Mouse (Mus musculus) adrenal gland (tissue): ENCODE measurements around the gene Prune2.
"Not testable (repeated sequence)": the region's sequence is repeated elsewhere in the genome, so short reads cannot be mapped to it uniquely, and the experiment has no call there.

ENCODE experiments used
- intact Hi-C: fragments of 180-260 bp; cut with DNase I; formaldehyde crosslinking; loops from one replicate; pipeline ENCODE4 v1.15.1; 2025

Prune2 gene

GRCm38 (mm10) chr19:17169746-17170145 is 213.8 kb downstream of the Prune2 start:
- intact Hi-C loops, result no loop called here

GRCm38 (mm10) chr19:17174501-17174900 is 218.6 kb downstream of the Prune2 start:
- intact Hi-C loops, result not testable (repeated sequence)

DNA sequence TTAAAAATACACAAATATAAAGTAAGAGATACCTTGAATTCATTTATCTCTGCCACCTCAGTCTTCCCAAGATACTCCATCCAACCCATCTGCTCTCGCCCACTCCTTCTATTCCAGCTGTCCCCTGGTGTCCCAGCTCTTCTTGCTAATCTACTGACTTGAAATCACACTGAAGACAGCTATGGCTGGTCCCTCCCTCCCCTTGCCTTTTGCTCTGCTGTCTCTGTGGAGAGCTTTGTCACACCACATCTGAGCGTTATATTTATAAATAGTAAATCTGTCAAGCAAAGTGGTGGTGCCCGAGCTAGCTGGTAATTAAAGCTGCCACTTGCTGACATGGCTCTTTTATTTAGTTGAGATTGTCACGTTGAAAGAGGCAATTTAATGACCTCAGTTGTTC is 224.6 kb downstream of the Prune2 start:
- intact Hi-C loops, result no loop called here

DNA sequence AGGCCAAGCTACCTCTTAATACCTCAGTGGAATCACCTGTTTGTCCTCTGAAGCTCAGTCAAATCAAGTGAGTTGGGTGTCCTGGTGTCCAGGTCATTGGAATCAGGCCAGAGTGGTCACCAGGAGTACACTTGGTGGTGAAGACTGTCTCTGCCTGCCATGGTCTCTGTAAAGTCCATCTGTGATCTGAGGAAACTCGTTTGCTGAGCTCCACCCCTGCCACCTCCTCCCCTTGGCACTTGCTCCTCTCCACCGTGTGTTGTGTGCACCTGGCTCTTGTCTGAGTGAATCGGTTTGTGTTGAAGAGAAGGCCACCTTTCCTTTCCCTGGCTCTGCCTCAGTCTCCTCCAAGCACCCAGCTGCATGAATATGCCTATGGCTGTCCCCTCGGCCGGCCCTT is 238.8 kb downstream of the Prune2 start:
- intact Hi-C loops, result no loop called here

GRCm38 (mm10) chr19:17199059-17199458 is 243.1 kb downstream of the Prune2 start:
- intact Hi-C loops, result no loop called here

- intact Hi-C loops, result no loop called here
Measured at GRCm38 (mm10) chr19:17207141-17207540, 251.2 kb downstream of the Prune2 start.

GRCm38 (mm10) chr19:17210541-17210940 is 254.6 kb downstream of the Prune2 start:
- intact Hi-C loops, result no loop called here

DNA sequence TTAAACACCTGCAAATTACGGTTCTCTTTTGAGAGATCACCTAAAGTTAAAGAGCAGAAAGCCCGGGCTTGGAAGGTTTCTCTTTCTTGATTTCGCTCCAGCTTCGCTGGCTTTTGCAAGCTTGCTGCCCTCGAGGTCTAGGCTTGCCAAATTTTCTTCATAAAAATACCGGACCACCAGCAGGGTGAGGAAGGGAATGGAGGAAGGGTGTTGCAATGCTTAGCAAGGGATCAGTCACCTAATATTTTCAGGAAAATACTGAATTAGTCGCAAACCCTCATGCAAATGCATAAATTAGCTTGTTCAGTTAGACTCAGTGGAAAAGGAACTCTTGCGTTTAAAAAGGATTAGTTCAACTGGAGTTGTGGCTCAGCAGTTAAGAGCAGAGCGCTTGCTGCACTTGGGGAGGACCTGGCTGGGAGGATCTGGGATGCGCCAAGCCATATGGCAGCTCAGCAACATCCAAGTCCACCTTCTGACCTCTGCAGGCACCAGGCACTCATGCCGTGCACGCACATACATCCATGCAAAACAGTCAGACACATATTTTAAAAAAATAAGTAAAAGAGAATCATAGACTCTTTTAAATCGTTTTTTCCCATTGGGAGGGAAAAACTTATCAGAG is 259.1 kb downstream of the Prune2 start:
- intact Hi-C loops, result no loop called here

- intact Hi-C loops, result no loop called here
Measured at GRCm38 (mm10) chr19:17218195-17218594, 262.3 kb downstream of the Prune2 start.

GRCm38 (mm10) chr19:17223801-17224200 is 267.9 kb downstream of the Prune2 start:
- intact Hi-C loops, result loop anchor here (10.0 kb wide), 1 partner anchor 131 kb away; no protein-coding TSS in a partner anchor

DNA sequence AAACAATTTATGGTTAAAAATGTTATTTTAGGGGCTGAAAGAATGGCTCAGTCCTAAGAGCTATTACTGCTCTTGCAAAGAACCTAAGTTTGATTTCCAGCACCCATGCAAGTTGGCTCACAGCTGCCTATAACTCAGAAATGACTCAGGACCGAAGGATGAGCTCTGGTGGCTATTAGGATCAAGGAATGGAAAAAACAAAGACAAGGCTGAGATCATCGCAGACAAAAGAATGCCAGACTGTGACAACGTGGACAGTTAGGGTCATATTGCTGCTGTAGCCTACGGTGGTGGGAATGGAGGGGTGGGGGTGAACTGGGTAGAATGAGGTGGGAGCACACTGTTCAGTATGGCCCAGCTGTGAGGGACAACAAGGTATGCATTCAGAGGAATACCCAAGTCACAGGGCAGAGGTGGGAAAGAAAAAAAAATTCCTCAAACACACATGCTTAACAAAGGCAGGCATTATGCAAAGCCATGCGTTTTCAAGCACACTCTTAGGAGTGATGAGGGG is 269.7 kb downstream of the Prune2 start:
- intact Hi-C loops, result loop anchor here (10.0 kb wide), 1 partner anchor 129 kb away; no protein-coding TSS in a partner anchor

DNA sequence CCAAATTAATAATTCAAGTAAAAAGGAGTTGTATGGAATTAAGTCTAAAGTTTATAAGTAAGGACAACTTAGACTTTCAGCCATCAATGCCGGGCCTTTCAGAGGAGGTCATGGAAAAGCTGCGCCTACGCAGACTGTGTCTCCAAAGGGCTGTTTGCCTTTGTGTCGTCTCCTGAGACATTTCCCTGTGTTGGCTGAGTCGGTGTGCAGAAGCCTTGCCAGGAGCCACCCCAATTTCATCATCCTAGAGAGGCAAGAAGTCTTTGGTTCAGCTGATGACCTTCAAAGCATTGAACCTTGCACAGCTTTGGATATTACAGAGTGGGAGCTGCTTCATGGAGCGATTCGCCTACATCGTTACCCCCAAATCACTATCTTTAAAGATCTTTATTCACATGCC is 270.2 kb downstream of the Prune2 start:
- intact Hi-C loops, result loop anchor here (10.0 kb wide), 1 partner anchor 129 kb away; no protein-coding TSS in a partner anchor

- intact Hi-C loops, result no loop called here
Measured at GRCm38 (mm10) chr19:17230013-17230412, 274.1 kb downstream of the Prune2 start.

- intact Hi-C loops, result no loop called here
Measured at GRCm38 (mm10) chr19:17238471-17238870, 282.6 kb downstream of the Prune2 start.

GRCm38 (mm10) chr19:17240170-17241077 is 284.5 kb downstream of the Prune2 start:
- intact Hi-C loops, result no loop called here

DNA sequence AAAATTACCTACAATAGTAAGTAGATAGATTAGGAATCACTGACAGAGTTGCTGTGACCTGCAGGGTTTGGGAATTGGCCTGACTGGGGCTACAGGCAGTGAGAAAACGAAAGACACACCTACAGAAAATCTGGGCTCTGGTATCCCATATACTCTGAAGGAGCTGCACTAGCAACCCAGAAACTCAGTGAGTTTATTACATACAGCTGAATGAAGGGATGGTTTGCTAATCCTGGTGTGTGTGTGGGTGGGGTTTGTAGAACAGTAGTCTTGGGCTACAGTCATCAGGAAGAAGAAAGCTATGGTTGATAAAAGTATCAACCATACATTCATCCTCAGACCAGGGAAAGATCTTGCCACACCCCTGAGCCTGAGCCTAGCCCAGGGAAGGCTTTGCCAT is 285.3 kb downstream of the Prune2 start:
- intact Hi-C loops, result no loop called here

- intact Hi-C loops, result no loop called here
Measured at GRCm38 (mm10) chr19:17242962-17243361, 287.0 kb downstream of the Prune2 start.

DNA sequence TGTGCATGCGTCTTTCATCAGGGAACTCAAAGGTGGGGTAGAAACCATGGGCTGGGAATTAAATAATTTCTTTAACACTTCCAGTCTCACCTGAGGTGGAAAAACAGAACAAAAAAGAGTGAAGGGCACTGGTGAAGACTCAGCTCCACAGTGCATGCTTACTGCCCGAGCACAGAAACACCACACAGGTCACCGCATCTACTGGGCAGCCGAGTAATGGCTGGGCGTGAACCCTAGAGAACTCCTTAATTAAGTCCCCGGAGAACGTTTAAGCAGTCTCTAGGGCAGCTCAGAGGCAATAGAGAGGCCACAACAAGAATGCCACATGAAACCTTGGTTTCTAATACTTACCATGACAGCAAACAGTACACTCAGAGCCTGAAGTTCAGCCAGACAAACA is 288.6 kb downstream of the Prune2 start:
- intact Hi-C loops, result no loop called here

DNA sequence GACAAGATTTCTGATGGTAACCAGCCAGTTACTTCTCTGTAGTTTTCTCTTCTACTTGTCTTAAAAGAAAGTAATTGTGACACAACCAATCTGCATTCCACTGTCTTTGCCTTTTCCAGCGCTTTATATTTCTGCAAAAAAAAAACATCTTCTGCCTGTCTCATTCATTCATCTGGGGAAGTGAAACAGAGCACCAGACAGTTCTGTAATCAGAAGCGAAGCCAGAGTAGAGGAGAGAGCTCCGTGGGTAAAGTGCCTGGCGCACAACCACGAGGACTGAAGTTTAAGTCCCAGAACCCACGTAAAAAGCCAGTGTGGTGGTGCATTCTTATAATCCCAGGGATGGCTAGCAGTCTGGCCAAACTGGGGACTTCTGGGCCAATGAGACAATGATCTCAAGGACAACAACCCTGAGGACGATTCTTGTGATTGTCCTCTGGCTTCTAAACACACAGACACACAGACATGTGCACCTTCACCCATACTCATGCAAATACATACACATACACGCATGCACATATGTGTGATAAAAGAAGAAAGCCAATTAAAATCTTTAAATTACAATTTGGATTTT is 291.5 kb downstream of the Prune2 start:
- intact Hi-C loops, result no loop called here

- intact Hi-C loops, result no loop called here
Measured at GRCm38 (mm10) chr19:17249691-17250090, 293.8 kb downstream of the Prune2 start.

DNA sequence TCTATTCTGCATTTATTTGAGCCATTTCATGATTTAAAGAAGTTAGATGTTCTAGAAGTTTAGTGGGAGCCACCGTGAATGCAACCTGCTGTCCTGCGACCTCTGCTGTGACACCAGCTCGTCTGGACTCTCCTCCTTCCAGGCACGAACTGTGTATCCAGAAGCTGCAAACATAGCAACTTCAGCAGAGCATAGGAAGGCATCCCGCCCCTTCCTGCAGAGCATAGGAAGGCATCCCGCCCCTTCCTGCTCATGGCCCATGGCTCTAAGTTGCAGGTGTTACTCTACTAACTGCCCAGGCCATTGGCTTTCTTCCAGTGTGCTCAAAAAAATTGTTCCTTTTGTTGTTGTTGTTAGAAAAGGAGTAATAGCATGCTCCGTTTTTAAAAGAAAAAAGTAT is 294.9 kb downstream of the Prune2 start:
- intact Hi-C loops, result no loop called here

DNA sequence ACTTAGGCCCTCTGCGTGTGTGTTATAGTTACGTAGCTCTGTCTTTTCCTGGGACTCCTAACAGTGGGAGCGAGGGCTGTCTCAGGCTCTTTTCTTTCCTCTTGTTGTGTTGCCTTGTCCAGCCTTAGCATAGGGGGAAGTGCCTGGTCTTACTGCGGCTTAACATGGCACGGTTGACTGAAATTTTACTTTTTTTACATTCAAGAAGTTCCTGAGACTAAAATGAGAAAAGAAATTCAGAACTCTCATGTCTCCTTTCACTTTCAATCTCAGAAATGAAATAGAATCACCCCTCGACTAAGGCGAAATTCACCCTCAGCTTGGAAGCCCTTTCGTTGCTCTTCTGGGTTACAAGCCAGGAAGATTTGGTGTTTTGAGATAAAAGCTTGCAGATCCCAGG is 295.5 kb downstream of the Prune2 start:
- intact Hi-C loops, result no loop called here
